Mouse (Mus musculus) stomach, embryonic 16.5 days (tissue): ENCODE measurements around the gene Cradd. TPM values are rescaled to one million over a fixed set of nuclear protein-coding genes. Genes with fewer than 3 reads are reported as not detected.

ENCODE experiments used
- ATAC-seq: fragments of 200-750 bp; cut with Nextera tagmentation; 2 replicates; pipeline ENCODE4 v1.8.0; 2017; ENCODE audit warnings: moderate number of reproducible peaks, moderate TSS enrichment; ENCODE audit not compliant: insufficient read depth, low FRiP score
- H3K27ac ChIP-seq: fragments of 300-500 bp; sonication (generic); 2 replicates; pipeline ENCODE4 v1.5.1; 2014; ENCODE audit warnings: low read length
- H3K27me3 ChIP-seq: fragments of 300-500 bp; sonication (generic); 2 replicates; pipeline ENCODE4 v1.6.1; 2014; ENCODE audit warnings: low read length, control low read depth, mixed read lengths; ENCODE audit not compliant: control insufficient read depth, insufficient read depth
- H3K36me3 ChIP-seq: fragments of 300-500 bp; sonication (generic); 2 replicates; pipeline ENCODE4 v1.6.1; 2014; ENCODE audit warnings: low read length; ENCODE audit not compliant: control insufficient read depth, insufficient read depth
- H3K4me1 ChIP-seq: fragments of 300-500 bp; sonication (generic); 2 replicates; pipeline ENCODE4 v1.6.1; 2014; ENCODE audit warnings: low read length, control low read depth, mixed read lengths; ENCODE audit not compliant: control insufficient read depth, insufficient read depth
- H3K4me2 ChIP-seq: fragments of 300-500 bp; sonication (generic); 2 replicates; pipeline ENCODE4 v1.6.1; 2014; ENCODE audit warnings: low read depth, low read length, mixed read lengths
- H3K4me3 ChIP-seq: fragments of 300-500 bp; sonication (generic); replicated peaks from 2 replicates; pipeline ENCODE4 v1.5.1; 2014; ENCODE audit warnings: mild to moderate bottlenecking, low read length
- H3K9ac ChIP-seq: fragments of 300-500 bp; sonication (generic); 2 replicates; pipeline ENCODE4 v1.6.1; 2014; ENCODE audit warnings: low read length
- H3K9me3 ChIP-seq: fragments of 300-500 bp; sonication (generic); replicated peaks from 2 replicates; pipeline ENCODE4 v1.6.1; 2016; ENCODE audit warnings: low read length, control low read depth; ENCODE audit not compliant: control insufficient read depth
- WGBS: fragments of 180-500 bp; shearing (Covaris S2); extraction: QIAGEN DNeasy Blood & Tissue Kit; methylation state at CpG from one replicate; pipeline ENCODE4 v1.1.7; 2014; 5-methylcytosine and 5-hydroxymethylcytosine counted together
- polyA plus RNA-seq: library from polyadenylated mRNA; unstranded; fragments of >200 nt; fragmentation: Nextera tagmentation; extraction: Ambion mirVana; gene quantifications from 2 replicates; pipeline ENCODE4 v1.2.1, GENCODE M21; 2015

Gene Cradd
- polyA plus RNA-seq, 1 experiment from 2014 or later, result 9.8 TPM

DNA sequence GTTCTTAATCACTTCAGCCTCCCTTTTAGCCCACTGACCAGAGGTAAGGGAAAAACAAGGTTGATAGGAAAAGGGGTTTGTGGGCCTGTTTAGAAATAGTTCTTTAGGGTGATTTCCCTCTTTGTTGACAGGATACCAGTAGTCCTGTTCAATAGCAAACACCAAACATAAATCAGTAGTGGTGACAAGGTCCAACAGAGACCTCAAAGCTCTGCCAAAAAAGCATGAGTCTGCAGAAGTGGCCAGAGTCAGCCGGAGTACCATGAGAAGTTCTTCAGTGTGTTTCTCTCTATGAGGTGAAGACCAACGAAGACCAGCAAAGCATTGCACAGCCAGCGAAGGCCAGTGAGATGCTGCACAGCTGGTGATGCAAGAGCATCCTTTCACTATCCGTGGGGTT lies 16.7 kb upstream of the Cradd start:
- ATAC-seq, result no peak
- H3K36me3 ChIP-seq, result no peaks in the 10 kb centered on the region
- H3K27me3 ChIP-seq, result no peaks in the 10 kb centered on the region
- no peak overlapping the region for H3K9ac ChIP-seq
- H3K4me1 ChIP-seq, result 0 out of 2 replicates have a peak, but pooled peaks cover 7% of the 10 kb centered on the region
- H3K4me2 ChIP-seq, result no peak overlapping the region
- H3K9me3 ChIP-seq, result no peaks in the 10 kb centered on the region
- WGBS, result 80% methylated on average over 4 of the region's 4 CpGs
- H3K27ac ChIP-seq, result no peak overlapping the region
- H3K4me3 ChIP-seq, result no peak overlapping the region

DNA sequence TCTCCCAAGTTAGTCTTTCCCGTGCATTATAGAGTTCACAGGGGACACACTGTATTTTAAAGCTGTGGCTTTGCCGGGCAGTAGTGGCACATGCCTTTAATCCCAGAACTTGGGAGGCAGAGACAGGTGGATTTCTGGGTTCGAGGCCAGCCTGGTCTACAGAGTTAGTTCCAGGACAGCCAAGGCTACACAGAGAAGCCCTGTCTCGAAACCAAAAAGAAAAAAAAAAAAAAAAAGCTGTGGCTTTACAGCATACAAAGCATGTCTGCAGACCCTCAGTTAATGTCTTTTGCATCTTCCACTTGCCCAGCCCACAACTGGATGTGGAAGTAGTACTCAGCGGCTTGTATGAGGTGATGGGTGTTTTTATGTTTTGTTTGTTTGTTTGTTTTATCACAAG lies 13.7 kb upstream of the Cradd start:
- Histone ChIP-seq H3K4me1 (0 out of 2 replicates have a peak, but pooled peaks cover 7% of the 10 kb centered on the region), H3K9me3 (no peaks in the 10 kb centered on the region), H3K27me3 (no peaks in the 10 kb centered on the region), H3K9ac (no peak overlapping the region), H3K36me3 (no peaks in the 10 kb centered on the region), H3K4me2 (no peak overlapping the region), H3K27ac (no peak overlapping the region), H3K4me3 (no peak overlapping the region)
- WGBS, result 75% methylated on average over 5 of the region's 5 CpGs
- no peak for ATAC-seq

DNA sequence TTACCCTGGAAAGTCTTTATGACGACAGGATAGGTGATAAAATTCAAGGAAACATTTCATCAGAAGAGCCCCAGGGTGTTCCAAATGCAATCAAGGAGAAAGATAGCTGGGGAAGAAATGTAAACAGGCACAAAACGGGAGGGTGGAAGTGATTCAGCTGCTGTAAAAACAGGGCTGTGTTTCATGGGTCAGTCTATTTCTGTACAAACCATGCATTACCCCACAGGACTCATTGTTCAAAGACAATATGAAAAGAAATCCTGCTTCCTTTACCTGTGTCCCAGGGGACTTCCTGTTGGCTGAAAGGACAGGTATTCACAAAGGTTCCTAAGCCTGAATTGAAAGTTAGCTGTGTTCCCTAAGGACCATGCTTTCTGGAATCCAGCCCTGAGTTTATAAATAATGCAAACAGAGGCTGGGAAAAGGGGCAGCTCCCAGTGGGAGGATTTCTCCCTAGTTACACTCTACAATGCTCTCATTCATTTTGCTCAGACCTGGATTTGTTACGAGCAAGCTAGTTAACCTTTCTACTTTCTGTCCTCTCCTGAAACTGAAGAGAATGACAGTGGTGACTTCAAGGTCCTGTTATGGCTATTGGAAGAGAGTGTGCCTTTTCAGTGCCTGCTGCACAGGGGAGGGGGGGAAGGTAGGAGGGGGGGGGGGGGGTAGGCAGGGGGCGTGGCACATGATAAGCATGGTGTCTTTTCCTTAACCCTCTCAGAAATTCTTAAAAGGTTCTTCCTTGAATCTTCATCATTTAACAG lies 13.0 kb upstream of the Cradd start:
- 0 out of 2 replicates have a peak, but pooled peaks cover 7% of the 10 kb centered on the region for H3K4me1 ChIP-seq
- WGBS, result 21% methylated on average over 4 of the region's 4 CpGs
- no peaks in the 10 kb centered on the region for H3K27me3 ChIP-seq
- peak overlapping the region; percentile 20; the same call in 1 of the 2 replicates for H3K4me2 ChIP-seq
- no peaks in the 10 kb centered on the region for H3K36me3 ChIP-seq
- no peaks in the 10 kb centered on the region for H3K9me3 ChIP-seq
- peak overlapping the region; percentile 42; the same call in 1 of the 2 replicates for H3K27ac ChIP-seq
- ATAC-seq, result no peak
- H3K4me3 ChIP-seq, result no peak overlapping the region
- H3K9ac ChIP-seq, result peak overlapping the region; percentile 22; the same call in 1 of the 2 replicates

DNA sequence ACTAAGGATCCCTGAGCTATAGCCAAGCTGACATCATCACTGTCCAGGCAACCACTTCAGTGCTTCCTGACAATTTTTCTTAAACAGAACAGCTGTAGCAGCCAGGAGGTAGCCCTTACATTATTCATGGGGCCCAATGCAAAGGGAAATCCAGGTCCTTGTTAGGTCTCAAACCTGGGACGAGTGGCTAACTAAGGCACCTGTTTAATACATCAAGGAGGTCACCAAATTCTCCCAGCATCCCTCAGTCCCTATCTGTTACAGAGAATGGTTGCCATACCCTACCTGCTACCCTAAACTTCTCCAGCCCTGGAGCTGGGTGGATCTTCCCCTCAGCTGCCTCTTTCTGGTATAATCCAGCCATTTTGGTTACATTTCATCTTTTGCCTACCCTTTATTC lies 10.9 kb upstream of the Cradd start:
- Histone ChIP-seq H3K36me3 (no peaks in the 10 kb centered on the region), H3K27ac (no peak overlapping the region), H3K9ac (no peak overlapping the region), H3K27me3 (no peaks in the 10 kb centered on the region), H3K9me3 (no peaks in the 10 kb centered on the region), H3K4me1 (0 out of 2 replicates have a peak, but pooled peaks cover 7% of the 10 kb centered on the region), H3K4me3 (no peak overlapping the region), H3K4me2 (no peak overlapping the region)
- 39% methylated on average over 1 of the region's 1 CpGs for whole genome bisulfite sequencing
- no peak for ATAC-seq

DNA sequence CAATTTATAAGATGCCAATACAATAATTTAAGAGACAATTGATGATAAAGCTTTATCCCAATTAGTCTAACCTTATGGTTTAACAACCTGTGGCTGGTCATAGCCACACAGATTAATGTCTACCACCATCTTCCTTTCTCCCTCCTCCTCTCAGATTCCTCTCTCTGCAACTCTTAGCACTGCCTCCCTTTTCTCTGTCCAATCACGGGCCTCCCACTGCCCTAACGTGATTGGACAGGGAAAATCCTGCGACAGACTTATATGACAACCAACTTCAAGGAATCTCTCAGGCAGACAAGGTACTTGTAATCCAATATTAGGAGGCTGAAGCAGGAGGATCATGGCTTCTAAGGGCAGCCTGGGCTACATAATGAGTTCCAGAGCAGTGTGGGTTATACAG lies 8.7 kb upstream of the Cradd start:
- ATAC-seq, result no peak
- WGBS, result 84% methylated on average over 3 of the region's 3 CpGs
- H3K9ac ChIP-seq, result no peak overlapping the region

DNA sequence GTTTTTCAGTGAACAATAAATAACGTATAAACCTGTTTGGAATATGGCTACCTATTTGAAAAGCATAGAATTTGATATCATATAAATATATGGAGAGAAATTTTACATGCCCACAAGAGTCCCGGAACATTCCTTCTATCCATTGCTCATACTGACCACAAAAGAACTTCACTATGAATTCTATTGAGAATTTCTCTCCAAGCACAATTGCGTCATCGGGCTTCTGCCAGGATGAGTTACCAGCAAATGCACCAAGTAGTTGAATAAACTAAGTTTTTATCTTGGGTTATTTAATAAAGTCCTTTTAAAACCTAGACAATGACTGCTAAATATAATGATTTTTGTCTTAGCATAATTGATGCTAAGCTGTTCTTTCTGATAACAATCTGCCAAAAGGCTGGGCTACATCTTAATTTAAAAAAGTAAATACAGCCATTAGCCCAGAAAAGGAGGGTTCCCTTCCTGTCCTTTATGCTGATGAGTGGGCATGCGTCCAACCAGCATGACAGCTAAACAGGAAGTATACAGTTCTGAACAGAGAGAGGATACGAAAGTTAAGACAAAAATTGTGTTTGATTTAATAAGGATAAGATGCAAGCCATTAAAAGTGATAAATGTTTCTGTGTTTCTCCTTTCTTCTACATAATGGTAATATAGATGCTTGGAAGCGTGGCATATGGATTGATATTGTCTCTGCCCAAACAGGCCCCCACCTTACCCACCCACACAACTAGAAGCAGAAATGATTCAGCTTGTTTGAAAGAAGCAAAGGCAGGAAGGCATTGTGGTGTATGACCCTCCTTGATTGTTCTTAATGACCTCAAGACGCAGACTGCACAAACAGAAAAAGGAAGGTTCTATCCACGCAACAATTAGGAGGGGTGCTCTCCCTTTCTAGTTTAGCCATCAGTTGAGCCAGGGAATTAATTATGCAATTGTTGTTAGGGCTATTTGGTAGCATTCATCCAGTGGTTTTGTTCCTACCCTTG lies 6.7 kb upstream of the Cradd start:
- Histone ChIP-seq H3K27ac (no peak overlapping the region), H3K9ac (no peak overlapping the region), H3K36me3 (no peaks in the 10 kb centered on the region), H3K9me3 (no peaks in the 10 kb centered on the region), H3K4me3 (no peak overlapping the region), H3K4me2 (no peak overlapping the region), H3K4me1 (no peaks in the 10 kb centered on the region), H3K27me3 (no peaks in the 10 kb centered on the region)
- WGBS, result 76% methylated on average over 9 of the region's 9 CpGs
- ATAC-seq, result no peak

More for the DNA sequence above, 8.7 kb upstream of the Cradd start:
- Histone ChIP-seq H3K27me3 (no peaks in the 10 kb centered on the region), H3K27ac (no peak overlapping the region), H3K4me1 (0 out of 2 replicates have a peak, but pooled peaks cover 7% of the 10 kb centered on the region), H3K36me3 (no peaks in the 10 kb centered on the region), H3K4me3 (no peak overlapping the region), H3K4me2 (no peak overlapping the region), H3K9me3 (no peaks in the 10 kb centered on the region)

DNA sequence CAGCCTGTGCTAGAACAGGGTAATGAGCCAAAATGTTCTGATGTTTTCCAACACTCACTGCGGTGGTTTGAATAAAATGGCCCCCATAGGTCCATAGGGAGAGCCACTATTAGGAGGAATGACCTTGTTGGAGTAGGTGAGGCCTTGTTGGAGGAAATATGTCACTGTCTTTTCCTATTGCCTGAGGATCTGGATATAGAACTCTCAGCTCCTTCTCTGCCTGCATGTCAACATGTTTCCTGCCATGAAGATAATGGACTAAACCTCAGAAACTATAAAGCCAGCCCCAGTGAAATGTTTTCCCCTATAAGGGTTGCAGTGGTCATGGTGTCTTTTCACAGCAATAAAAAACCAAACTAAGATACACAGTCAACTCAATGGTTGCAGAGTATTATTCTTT lies 6.0 kb upstream of the Cradd start:
- Histone ChIP-seq H3K27me3 (no peaks in the 10 kb centered on the region), H3K27ac (no peak overlapping the region), H3K9me3 (no peaks in the 10 kb centered on the region), H3K4me2 (no peak overlapping the region), H3K9ac (no peak overlapping the region), H3K4me1 (no peaks in the 10 kb centered on the region), H3K36me3 (no peaks in the 10 kb centered on the region), H3K4me3 (no peak overlapping the region)
- 86% methylated on average over 1 of the region's 1 CpGs for WGBS
- ATAC-seq, result no peak

DNA sequence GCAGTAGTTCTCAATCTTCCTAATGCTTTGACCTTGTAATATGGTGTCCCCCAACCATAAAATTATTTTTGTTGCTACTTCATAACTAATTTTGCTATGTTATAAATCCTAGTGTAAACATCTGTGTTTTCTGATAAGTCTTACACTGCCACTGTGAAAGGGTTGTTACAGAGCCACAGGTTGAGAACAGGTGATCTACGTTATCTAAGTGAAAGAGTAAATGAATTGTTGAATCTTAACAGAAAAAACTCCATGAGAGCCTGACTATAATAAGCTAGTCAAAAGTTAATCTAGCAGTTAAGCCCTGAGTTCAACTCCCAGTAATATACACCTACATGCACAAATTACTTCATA lies 322 bp upstream of the Cradd start:
- H3K4me1 ChIP-seq, result peaks cover 16% of the 10 kb centered on the region
- H3K27ac ChIP-seq, result no peak overlapping the region
- H3K9ac ChIP-seq, result no peak overlapping the region
- no peak overlapping the region for H3K4me2 ChIP-seq
- ATAC-seq, result peak; percentile 34; the same call in 1 of the 2 replicates
- H3K36me3 ChIP-seq, result no peaks in the 10 kb centered on the region
- no peak overlapping the region for H3K4me3 ChIP-seq
- no peaks in the 10 kb centered on the region for H3K9me3 ChIP-seq
- no peaks in the 10 kb centered on the region for H3K27me3 ChIP-seq
- 19% methylated on average over 1 of the region's 1 CpGs for WGBS
